Mouse (Mus musculus): ENCODE data around the gene Ms4a7.
"Not testable (repeated sequence)": the region's sequence is repeated elsewhere in the genome, so short reads cannot be mapped to it uniquely, and the experiment has no call there.

Gene Ms4a7

DNA sequence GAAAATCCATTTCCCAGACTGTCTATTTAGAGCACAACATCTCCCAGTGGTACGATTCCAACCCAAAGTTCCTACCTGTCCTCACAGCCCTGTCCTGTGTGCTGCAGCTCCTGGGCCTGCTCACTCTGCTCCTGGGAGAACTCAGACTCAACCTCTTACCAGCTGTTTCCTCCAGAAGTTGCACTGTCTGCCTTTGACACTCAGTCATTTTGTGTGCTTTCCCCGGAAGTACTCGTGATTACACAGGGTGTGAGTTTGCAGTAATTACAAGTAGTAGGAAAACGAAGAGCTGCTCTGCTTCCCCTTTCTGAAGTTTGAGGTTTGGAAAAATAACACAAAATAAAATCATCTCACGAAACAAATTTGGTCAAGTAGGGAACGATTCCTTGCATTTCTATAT lies at the start of gene Ms4a7:
Gene Ms4a7, minus strand, starts transcription at position 215 of the 400 bp plus-strand sequence.
- no peak for DNase-seq (ENCODE audit: low spot score in 2 of 2)

- no peak for DNase-seq (ENCODE audit: low spot score in 2 of 2)
Observed at GRCm38 (mm10) chr19:11376399-11376798, 40.5 kb upstream of the Ms4a7 start.

GRCm38 (mm10) chr19:11375273-11375672 lies 39.3 kb upstream of the Ms4a7 start, which contains the start of gene Ms4a4a:
Gene Ms4a4a, plus strand, starts transcription at chr19:11375523.
- no peak for DNase-seq (ENCODE audit: low spot score in 2 of 2)

- no peak for DNase-seq (ENCODE audit: low spot score in 2 of 2)
Observed at GRCm38 (mm10) chr19:11371181-11371580, 35.2 kb upstream of the Ms4a7 start.

DNA sequence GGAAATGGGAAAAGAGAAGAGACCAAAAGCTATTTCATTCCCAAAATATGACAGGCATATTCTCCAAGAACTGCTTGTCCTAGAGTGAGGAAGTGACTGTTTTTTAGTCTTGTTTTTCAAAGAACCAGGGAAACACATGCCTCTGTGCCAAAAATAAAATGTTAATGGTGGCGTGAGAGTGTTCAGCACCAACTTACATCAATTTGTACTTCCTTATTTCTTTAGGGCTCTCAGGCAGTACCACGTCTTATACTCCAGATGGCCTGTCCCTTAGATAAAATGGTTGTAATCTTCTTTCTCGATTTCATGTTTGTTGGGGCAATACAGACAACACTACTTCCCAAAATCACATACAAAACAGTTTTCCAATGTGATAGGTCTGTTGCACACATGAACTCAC lies 32.4 kb upstream of the Ms4a7 start:
- DNase-seq (ENCODE audit: low spot score in 2 of 2) = no peak

DNA sequence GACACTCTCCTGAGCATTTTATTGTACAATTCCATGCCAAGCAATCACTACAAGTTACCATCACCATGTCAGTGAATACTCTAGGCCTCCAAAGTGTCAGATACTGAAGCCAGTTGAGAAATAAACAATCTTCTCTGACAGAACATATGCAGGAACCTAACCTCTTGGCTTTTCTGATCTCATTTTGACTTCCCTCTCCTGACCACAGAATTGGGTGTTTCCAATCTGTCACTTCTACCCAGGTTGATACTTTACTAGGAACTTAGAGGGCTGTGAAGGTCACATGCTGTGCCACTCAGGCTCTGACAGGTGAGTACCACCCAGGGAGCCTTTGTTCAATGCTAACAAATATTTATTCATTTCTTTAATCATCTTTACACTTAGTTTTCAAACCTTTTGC lies 26.1 kb upstream of the Ms4a7 start:
- no peak for DNase-seq (ENCODE audit: low spot score in 2 of 2)

- peak in 1 of 2 experiments; percentile 40 for DNase-seq (ENCODE audit: low spot score in 2 of 2)
Observed at GRCm38 (mm10) chr19:11360106-11360505, 24.2 kb upstream of the Ms4a7 start.

GRCm38 (mm10) chr19:11355730-11356129 lies 19.8 kb upstream of the Ms4a7 start:
- DNase-seq (ENCODE audit: low spot score in 2 of 2) = no peak

GRCm38 (mm10) chr19:11351878-11352277 lies 15.9 kb upstream of the Ms4a7 start:
- DNase-seq (ENCODE audit: low spot score in 2 of 2) = peak in 1 of 2 experiments; percentile 5

GRCm38 (mm10) chr19:11349698-11350481 lies 13.9 kb upstream of the Ms4a7 start:
- DNase-seq (ENCODE audit: low spot score in 2 of 2) = peak in 1 of 2 experiments; percentile 7

DNA sequence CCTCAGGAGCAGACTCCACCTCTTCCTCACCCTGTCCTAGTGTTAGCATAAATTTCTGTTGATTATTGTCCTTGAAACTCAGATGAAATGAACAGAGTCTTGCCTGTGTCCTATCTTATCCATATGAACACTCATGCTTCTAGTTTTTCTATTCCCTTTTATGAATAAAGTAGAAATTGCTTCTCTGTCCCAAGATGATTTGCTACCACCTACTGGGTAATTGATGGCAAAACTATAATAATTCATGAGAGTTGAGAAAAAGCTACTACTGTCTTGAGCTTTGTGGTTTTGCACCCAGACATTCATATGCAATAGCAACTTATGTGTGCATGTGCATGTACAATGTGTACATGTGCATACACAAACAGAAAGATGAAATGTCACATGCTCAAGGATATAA lies 8.0 kb upstream of the Ms4a7 start:
- DNase-seq (ENCODE audit: low spot score in 2 of 2) = no peak

DNA sequence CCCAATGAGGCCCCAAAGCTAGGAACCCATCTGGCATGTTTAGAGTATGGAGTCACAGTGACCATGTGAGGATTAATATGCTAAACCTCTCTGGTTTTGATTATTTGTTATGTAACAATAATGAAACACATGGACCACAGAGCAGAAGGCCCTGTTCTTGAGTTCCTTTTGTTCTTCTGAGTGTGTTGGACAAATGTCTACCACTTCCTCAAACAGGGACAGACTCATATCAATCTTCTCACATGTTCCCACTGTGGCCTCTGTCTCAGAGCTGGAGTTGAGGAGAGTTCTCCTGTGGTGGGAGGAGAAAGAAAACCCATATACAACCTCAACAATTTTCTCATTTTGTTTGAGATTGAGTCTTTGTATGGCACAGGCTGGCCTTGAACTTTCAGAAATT lies 7.2 kb upstream of the Ms4a7 start:
- no peak for DNase-seq (ENCODE audit: low spot score in 2 of 2)

GRCm38 (mm10) chr19:11321123-11321522 lies 14.8 kb downstream of the Ms4a7 start:
- DNase-seq (ENCODE audit: low spot score in 2 of 2) = no peak

- DNase-seq (ENCODE audit: low spot score in 2 of 2) = no peak
Observed at GRCm38 (mm10) chr19:11316786-11317185, 19.2 kb downstream of the Ms4a7 start.

- no peak for DNase-seq (ENCODE audit: low spot score in 2 of 2)
Observed at GRCm38 (mm10) chr19:11314354-11314753, 21.6 kb downstream of the Ms4a7 start, which contains the start of gene Ms4a14. Gene Ms4a14, minus strand, starts transcription at chr19:11314454.

DNA sequence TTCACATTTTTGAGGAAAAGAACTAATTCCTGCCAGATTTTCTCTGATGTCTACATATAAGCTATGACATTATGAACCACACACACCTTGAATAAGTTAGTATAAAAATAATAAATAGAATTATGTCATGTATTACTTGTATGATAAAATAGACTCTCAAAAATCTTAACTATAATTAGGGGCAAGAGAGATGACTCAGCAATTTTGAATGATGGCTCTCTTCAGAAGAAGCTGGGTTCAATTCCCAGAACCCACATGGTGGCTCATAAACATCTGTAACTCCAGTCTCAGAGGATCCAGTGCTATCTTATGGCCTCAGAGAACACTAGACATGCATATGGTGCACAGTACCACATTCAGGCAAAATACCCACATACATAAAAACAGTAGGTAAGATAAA lies 27.1 kb downstream of the Ms4a7 start:
- no peak for DNase-seq (ENCODE audit: low spot score in 2 of 2)

DNA sequence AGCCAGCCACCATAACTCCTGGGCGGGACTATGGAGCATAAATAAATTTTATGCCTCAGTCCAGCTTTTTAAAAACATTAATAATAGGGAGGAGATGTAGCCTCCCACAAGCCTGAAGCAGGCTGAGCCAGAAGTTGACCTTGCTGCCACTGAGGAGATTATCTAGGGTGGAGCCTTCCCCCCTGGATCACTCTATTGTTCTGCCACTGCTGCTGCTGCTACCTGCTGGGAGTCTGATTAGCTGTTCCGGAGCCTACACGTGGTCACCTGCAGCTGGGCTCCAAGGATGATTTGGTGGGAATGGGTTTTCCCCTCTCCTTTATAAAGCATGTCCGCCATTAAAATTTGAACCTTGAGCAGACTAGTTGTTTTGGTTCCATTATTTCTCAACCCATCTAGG lies 36.4 kb downstream of the Ms4a7 start:
- DNase-seq (ENCODE audit: low spot score in 2 of 2) = not testable (repeated sequence)

GRCm38 (mm10) chr19:11298939-11299338 lies 37.0 kb downstream of the Ms4a7 start:
- no peak for DNase-seq (ENCODE audit: low spot score in 2 of 2)

- not testable (repeated sequence) for DNase-seq (ENCODE audit: low spot score in 2 of 2)
Observed at GRCm38 (mm10) chr19:11293616-11294015, 42.3 kb downstream of the Ms4a7 start.

DNA sequence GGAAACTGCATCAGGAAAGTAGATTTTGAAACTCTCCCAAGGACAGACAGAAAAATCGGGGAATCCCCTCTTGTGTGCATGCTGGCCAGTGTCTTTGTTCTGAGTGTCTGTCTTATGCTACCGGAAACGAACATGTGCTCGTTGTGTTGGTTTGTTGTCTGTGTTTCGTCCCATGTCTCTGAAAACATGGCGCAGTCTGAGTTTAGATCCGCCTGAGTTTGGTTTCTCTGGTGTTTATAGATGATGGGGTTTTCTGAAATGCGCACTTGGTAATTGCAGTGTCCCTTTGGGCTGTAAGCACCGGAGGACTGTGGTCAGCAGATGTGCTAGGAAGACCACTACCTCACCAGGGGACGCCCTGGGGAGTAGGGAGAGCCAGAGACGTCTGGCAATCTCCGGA lies 43.0 kb downstream of the Ms4a7 start:
- DNase-seq (ENCODE audit: low spot score in 2 of 2) = no peak

GRCm38 (mm10) chr19:11283773-11284172 lies 52.2 kb downstream of the Ms4a7 start, which contains the start of gene Ms4a5:
Gene Ms4a5, minus strand, starts transcription at chr19:11283873.
- DNase-seq (ENCODE audit: low spot score in 2 of 2) = no peak

GRCm38 (mm10) chr19:11280223-11280622 lies 55.7 kb downstream of the Ms4a7 start:
- DNase-seq (ENCODE audit: low spot score in 2 of 2) = no peak

- no peak for DNase-seq (ENCODE audit: low spot score in 2 of 2)
Observed at GRCm38 (mm10) chr19:11276431-11276830, 59.5 kb downstream of the Ms4a7 start.
